Mouse (Mus musculus) adrenal gland, adult 2 months (tissue): ENCODE measurements around the gene Ube2m. TPM values are rescaled to one million over a fixed set of nuclear protein-coding genes. Genes with fewer than 3 reads are reported as not detected.

Source experiments
- DNase-seq: peaks from one replicate; pipeline ENCODE4 v3.0.0; 2021
- polyA plus RNA-seq: library from polyadenylated mRNA; depleted of rRNA; stranded (reverse); fragments of >200 nt; gene quantifications from 2 replicates; pipeline ENCODE4 v1.2.3, GENCODE M21; 2012; rRNA removed
- total RNA-seq, 2 experiments: library from RNA; stranded (reverse); gene quantifications; 2 replicates each; pipeline ENCODE4 v1.2.3; 2021

The Ube2m gene
- total and polyA plus RNA-seq, 3 experiments = 122 to 219 (median 196) TPM

- DNase-seq = no peak
Observed at GRCm38 (mm10) chr7:13003380-13003779, 34.7 kb downstream of the Ube2m start.

- no peak for DNase-seq
Observed at GRCm38 (mm10) chr7:13001584-13001983, 36.5 kb downstream of the Ube2m start.

- DNase-seq = no peak
Observed at GRCm38 (mm10) chr7:12998851-12999250, 39.2 kb downstream of the Ube2m start, which contains the start of gene Trim28. TSS of gene Trim28 (plus strand) at chr7:12999114.

- no peak for DNase-seq
Observed at GRCm38 (mm10) chr7:12998053-12998452, 40.0 kb downstream of the Ube2m start, which contains the start of gene Slc27a5. TSS of gene Slc27a5 (minus strand) at chr7:12998192.

- DNase-seq = no peak
Observed at GRCm38 (mm10) chr7:12997230-12997629, 40.8 kb downstream of the Ube2m start.

- no peak for DNase-seq
Observed at GRCm38 (mm10) chr7:12995862-12996261, 42.2 kb downstream of the Ube2m start.

GRCm38 (mm10) chr7:12993148-12993547, 44.9 kb downstream of the Ube2m start:
- DNase-seq = no peak

GRCm38 (mm10) chr7:12992222-12992621, 45.9 kb downstream of the Ube2m start:
- no peak for DNase-seq

GRCm38 (mm10) chr7:12987409-12988189, 50.5 kb downstream of the Ube2m start:
- no peak for DNase-seq

GRCm38 (mm10) chr7:12986906-12987305, 51.2 kb downstream of the Ube2m start:
- DNase-seq = no peak

GRCm38 (mm10) chr7:12985724-12986123, 52.4 kb downstream of the Ube2m start:
- no peak for DNase-seq

Other genes with a start within 250 kb of the Ube2m start
- gene Zscan18, start 234.6 kb downstream of the Ube2m start, total RNA-seq = 1 to 10 TPM; 3.8 TPM
- 1.4 and 2.3 TPM in 2 replicates for gene Zscan18, start 234.6 kb downstream of the Ube2m start, polyA plus RNA-seq
- gene Zfp329, start 219.4 kb downstream of the Ube2m start, total RNA-seq = 1 to 10 TPM; 9.6 to 9.9 TPM
- gene Zfp329, start 219.4 kb downstream of the Ube2m start, polyA plus RNA-seq = 0.28 TPM in 2 replicates
- 10 to 100 TPM; 19.6 to 24.4 TPM for gene Zfp110, start 203.5 kb downstream of the Ube2m start, total RNA-seq
- 5.6 and 7.1 TPM in 2 replicates for gene Zfp110, start 203.5 kb downstream of the Ube2m start, polyA plus RNA-seq
- gene Zfp128, start 157.1 kb downstream of the Ube2m start, total RNA-seq = 1 to 10 TPM; 2.9 to 3.7 TPM
- gene Zfp128, start 157.1 kb downstream of the Ube2m start, polyA plus RNA-seq = 0.28 and 0.43 TPM in 2 replicates
- 10 to 100 TPM; 12.9 to 13.3 TPM for gene Zscan22, start 140.5 kb downstream of the Ube2m start, total RNA-seq
- 7.5 and 7.7 TPM in 2 replicates for gene Zscan22, start 140.5 kb downstream of the Ube2m start, polyA plus RNA-seq
- gene Rps5, start 116.0 kb downstream of the Ube2m start, total RNA-seq = 100 to 1,000 TPM; 950 to 963 TPM
- 882 and 918 TPM in 2 replicates for gene Rps5, start 116.0 kb downstream of the Ube2m start, polyA plus RNA-seq
- under 1 TPM; 0.12 to 0.28 TPM for gene Rnf225, start 110.9 kb downstream of the Ube2m start, total RNA-seq
- gene Rnf225, start 110.9 kb downstream of the Ube2m start, polyA plus RNA-seq = 0.27 and 0.39 TPM in 2 replicates
- gene Zfp324, start 72.4 kb downstream of the Ube2m start, total RNA-seq = 10 to 100 TPM; 10.0 to 11.1 TPM
- gene Zfp324, start 72.4 kb downstream of the Ube2m start, polyA plus RNA-seq = 9.4 and 9.7 TPM in 2 replicates
- 1 to 10 TPM; 5.2 to 7.0 TPM for gene Zfp446, start 60.4 kb downstream of the Ube2m start, total RNA-seq
- gene Zfp446, start 60.4 kb downstream of the Ube2m start, polyA plus RNA-seq = 6.8 and 8.1 TPM in 2 replicates
- 1 to 10 TPM in 1 of 2 experiments, not detected in 1; 1.5 TPM for gene Slc27a5, start 40.1 kb downstream of the Ube2m start, total RNA-seq
- gene Slc27a5, start 40.1 kb downstream of the Ube2m start, polyA plus RNA-seq = 0.38 TPM in 1 of 2 replicates, not detected in the other
- 100 to 1,000 TPM; 212 to 228 TPM for gene Trim28, start 39.2 kb downstream of the Ube2m start, total RNA-seq
- gene Trim28, start 39.2 kb downstream of the Ube2m start, polyA plus RNA-seq = 173 and 261 TPM in 2 replicates
- gene Zbtb45, start 28.2 kb downstream of the Ube2m start, total RNA-seq = 10 to 100 TPM; 10.7 to 15.5 TPM
- gene Zbtb45, start 28.2 kb downstream of the Ube2m start, polyA plus RNA-seq = 53.7 and 59.9 TPM in 2 replicates
- 100 to 1,000 TPM; 212 to 215 TPM for gene Chmp2a, start 3.5 kb downstream of the Ube2m start, total RNA-seq
- gene Chmp2a, start 3.5 kb downstream of the Ube2m start, polyA plus RNA-seq = 37.2 and 41.9 TPM in 2 replicates
- gene Mzf1, start 16.5 kb upstream of the Ube2m start, total RNA-seq = 1 to 10 TPM; 1.7 to 2.3 TPM
- gene Mzf1, start 16.5 kb upstream of the Ube2m start, polyA plus RNA-seq = 8.0 and 9.6 TPM in 2 replicates
- gene Vmn1r85, start 56.9 kb upstream of the Ube2m start, total RNA-seq = not detected
- gene Vmn1r85, start 56.9 kb upstream of the Ube2m start, polyA plus RNA-seq = not detected in 2 replicates
- gene Vmn1r86, start 81.6 kb upstream of the Ube2m start, total RNA-seq = not detected
- gene Vmn1r86, start 81.6 kb upstream of the Ube2m start, polyA plus RNA-seq = not detected in 2 replicates
- not detected for gene Vmn1r87, start 101.9 kb upstream of the Ube2m start, total RNA-seq
- not detected in 2 replicates for gene Vmn1r87, start 101.9 kb upstream of the Ube2m start, polyA plus RNA-seq
- under 1 TPM; 0.14 to 0.17 TPM for gene Vmn1r88, start 121.3 kb upstream of the Ube2m start, total RNA-seq
- gene Vmn1r88, start 121.3 kb upstream of the Ube2m start, polyA plus RNA-seq = not detected in 2 replicates
- gene Vmn1r89, start 174.7 kb upstream of the Ube2m start, total RNA-seq = not detected
- gene Vmn1r89, start 174.7 kb upstream of the Ube2m start, polyA plus RNA-seq = not detected in 2 replicates
- 10 to 100 TPM in 1 of 2 experiments, 1 to 10 TPM in 1; 8.2 to 11.8 TPM for gene Lig1, start 239.0 kb upstream of the Ube2m start, total RNA-seq
- gene Lig1, start 239.0 kb upstream of the Ube2m start, polyA plus RNA-seq = 3.5 and 4.0 TPM in 2 replicates
- 10 to 100 TPM in 1 of 2 experiments, 1 to 10 TPM in 1; 7.4 to 10.4 TPM for gene Zswim9, start 240.4 kb upstream of the Ube2m start, total RNA-seq
- 5.6 and 5.8 TPM in 2 replicates for gene Zswim9, start 240.4 kb upstream of the Ube2m start, polyA plus RNA-seq